Comparison of ENCODE assay signal across 12 mouse cellular contexts in genomic region chr15:82184656-82185055, GRCm38 (mm10). TPM values are rescaled to one million over a fixed set of nuclear protein-coding genes. Genes with fewer than 3 reads are reported as not detected.
DNase-seq lines count a peak whose midpoint lies in the region; ATAC-seq and TF ChIP-seq lines count a peak whose summit lies in the region.
"Had no signal": no experiment of that assay in that cellular context is flagged by ENCODE, and none has a peak within 500 bp of the region (broad histone marks: within the 10 kb centered on the region; RNA-seq: fewer than 3 reads in every experiment).

No protein-coding gene starts in this region.

- peaks cover 93% of the 10 kb centered on the region for H3K36me3 ChIP-seq in kidney, embryonic 14.5 days (ENCODE audit: control insufficient read depth, insufficient read depth, low read length)
- H3K36me3 ChIP-seq in embryonic facial prominence, embryonic 10.5 days (replicated peaks) = peaks cover 100% of the 10 kb centered on the region
- peaks cover 1% of the 10 kb centered on the region; the same call in 1 of the 2 replicates for H3K36me3 ChIP-seq in kidney, adult 2 months (ENCODE audit: control insufficient read depth, insufficient read depth, low read length)
- H3K36me3 ChIP-seq in liver, embryonic 12.5 days = peaks cover 99% of the 10 kb centered on the region

- no peaks in the 10 kb centered on the region for H3K27me3 ChIP-seq in kidney, embryonic 14.5 days (ENCODE audit: control insufficient read depth, insufficient read depth, low read length)
- H3K27me3 ChIP-seq in embryonic facial prominence, embryonic 10.5 days (replicated peaks; ENCODE audit: low read depth, poor library complexity, severe bottlenecking) = no peaks in the 10 kb centered on the region
- no peaks in the 10 kb centered on the region for H3K27me3 ChIP-seq in kidney, adult 2 months (replicated peaks; ENCODE audit: control insufficient read depth, insufficient read depth, low read length)
- H3K27me3 ChIP-seq in liver, embryonic 12.5 days (replicated peaks) = no peaks in the 10 kb centered on the region
- H3K27me3 ChIP-seq: neural tube, embryonic 12.5 days had no signal

- peaks cover 6% of the 10 kb centered on the region; the same call in 1 of the 2 replicates for H3K9me3 ChIP-seq in kidney, embryonic 14.5 days (ENCODE audit: control insufficient read depth, low read length)
- H3K9me3 ChIP-seq in embryonic facial prominence, embryonic 10.5 days = peaks cover 13% of the 10 kb centered on the region
- peaks cover 22% of the 10 kb centered on the region for H3K9me3 ChIP-seq in liver, embryonic 12.5 days (replicated peaks)

- no peak for TF ChIP-seq POLR2A in kidney, adult 2 months (IDR thresholded peaks at IDR 0.05; ENCODE audit: low read depth, low read length)

- TF ChIP-seq CTCF in kidney, adult 2 months (conservative IDR thresholded peaks at IDR 0.05; ENCODE audit: insufficient read depth, insufficient read length, low read depth, low read length) = no peak

- no peak overlapping the region for H3K9ac ChIP-seq in kidney, embryonic 14.5 days (ENCODE audit: low read depth, low read length)
- peak overlapping the region; percentile 69 for H3K9ac ChIP-seq in liver, embryonic 12.5 days
- H3K9ac ChIP-seq: neural tube, embryonic 12.5 days had no signal

- H3K4me2 ChIP-seq in kidney, embryonic 14.5 days (replicated peaks; ENCODE audit: low read depth, low read length) = no peak overlapping the region
- peak overlapping the region; percentile 71 for H3K4me2 ChIP-seq in liver, embryonic 12.5 days
- H3K4me2 ChIP-seq: neural tube, embryonic 12.5 days had no signal

- no peak overlapping the region for H3K4me3 ChIP-seq in kidney, embryonic 14.5 days (ENCODE audit: low read length)
- no peak overlapping the region for H3K4me3 ChIP-seq in embryonic facial prominence, embryonic 10.5 days
- no peak overlapping the region for H3K4me3 ChIP-seq in kidney, adult 2 months (ENCODE audit: insufficient read depth, low read depth, low read length)
- H3K4me3 ChIP-seq in liver, embryonic 12.5 days = peak overlapping the region; percentile 38
- H3K4me3 ChIP-seq: neural tube, embryonic 12.5 days had no signal

- no peak for ATAC-seq in kidney, embryonic 14.5 days (ENCODE audit: low FRiP score, low TSS enrichment)
- ATAC-seq in liver, embryonic 12.5 days = no peak

- DNase-seq in kidney, adult 11 months = peak; percentile 86
- DNase-seq in embryonic facial prominence, embryonic 10.5 days (ENCODE audit: low spot score) = no peak
- DNase-seq in kidney, adult 2 months = peak; percentile 93
- no peak for DNase-seq in testis, postnatal 14 days (ENCODE audit: low spot score)
- no peak for DNase-seq in cerebellum, adult 18-20 months
- DNase-seq: gastrocnemius, postnatal 25 days; heart, postnatal 36 days; layer of hippocampus, adult 9-11 months; right cerebral cortex, adult 18-20 months had no signal

- WGBS in kidney, embryonic 14.5 days = 70% methylated on average over 10 of the region's 10 CpGs
- WGBS in embryonic facial prominence, embryonic 10.5 days = 88% methylated on average over 10 of the region's 10 CpGs
- WGBS in kidney, adult 2 months = 48% methylated on average over 10 of the region's 10 CpGs
- 72% methylated on average over 10 of the region's 10 CpGs for WGBS in liver, embryonic 12.5 days (ENCODE audit: insufficient replicate concordance)

- no peak overlapping the region for H3K27ac ChIP-seq in kidney, embryonic 14.5 days (ENCODE audit: low read depth, low read length)
- H3K27ac ChIP-seq in embryonic facial prominence, embryonic 10.5 days (replicated peaks) = peak overlapping the region; percentile 3; the same call in 1 of the 2 replicates
- peak overlapping the region; percentile 83 for H3K27ac ChIP-seq in kidney, adult 2 months (ENCODE audit: insufficient read depth, low read depth, low read length)
- H3K27ac ChIP-seq in liver, embryonic 12.5 days = peak overlapping the region; percentile 97
- H3K27ac ChIP-seq: neural tube, embryonic 12.5 days had no signal

- H3K4me1 ChIP-seq in kidney, embryonic 14.5 days (ENCODE audit: control insufficient read depth, insufficient read depth, low read length) = peaks cover 9% of the 10 kb centered on the region
- H3K4me1 ChIP-seq in embryonic facial prominence, embryonic 10.5 days = no peaks in the 10 kb centered on the region
- H3K4me1 ChIP-seq in kidney, adult 2 months (ENCODE audit: control insufficient read depth, insufficient read depth, low read length) = peaks cover 12% of the 10 kb centered on the region
- peaks cover 59% of the 10 kb centered on the region for H3K4me1 ChIP-seq in liver, embryonic 12.5 days
- H3K4me1 ChIP-seq: neural tube, embryonic 12.5 days had no signal

RNA-seq across cellular contexts. Expression of gene Shisa8, which starts 28.0 kb away (rescaled TPM):
- 0.80 and 1.1 TPM in 2 replicates for polyA plus RNA-seq in kidney, embryonic 14.5 days (2014; fragmentation: Nextera tagmentation; extraction: Ambion mirVana)
- polyA plus RNA-seq in embryonic facial prominence, embryonic 10.5 days (2016; fragmentation: Nextera tagmentation; extraction: Ambion mirVana) = 0.35 and 0.38 TPM in 2 replicates
- polyA plus RNA-seq in kidney, adult 2 months (2012; rRNA removed) = 0.08 and 0.09 TPM in 2 replicates
- 0.31 and 0.37 TPM in 2 replicates for polyA plus RNA-seq in liver, embryonic 12.5 days (2016; fragmentation: Nextera tagmentation; extraction: Ambion mirVana)

RNA-seq across cellular contexts. Expression of gene Srebf2, which starts 37.7 kb away (rescaled TPM):
- 76.9 and 114 TPM in 2 replicates for polyA plus RNA-seq in kidney, embryonic 14.5 days (2014; fragmentation: Nextera tagmentation; extraction: Ambion mirVana)
- 172 and 192 TPM in 2 replicates for polyA plus RNA-seq in embryonic facial prominence, embryonic 10.5 days (2016; fragmentation: Nextera tagmentation; extraction: Ambion mirVana)
- 102 and 118 TPM in 2 replicates for polyA plus RNA-seq in kidney, adult 2 months (2012; rRNA removed)
- polyA plus RNA-seq in liver, embryonic 12.5 days (2016; fragmentation: Nextera tagmentation; extraction: Ambion mirVana) = 96.9 and 99.4 TPM in 2 replicates

RNA-seq across cellular contexts. Expression of gene Tnfrsf13c, which starts 39.5 kb away (rescaled TPM):
- polyA plus RNA-seq in kidney, embryonic 14.5 days (2014; fragmentation: Nextera tagmentation; extraction: Ambion mirVana) = 0.12 and 0.13 TPM in 2 replicates
- polyA plus RNA-seq in embryonic facial prominence, embryonic 10.5 days (2016; fragmentation: Nextera tagmentation; extraction: Ambion mirVana) = 0.10 and 0.75 TPM in 2 replicates
- polyA plus RNA-seq in kidney, adult 2 months (2012; rRNA removed) = 0.24 and 3.5 TPM in 2 replicates
- polyA plus RNA-seq in liver, embryonic 12.5 days (2016; fragmentation: Nextera tagmentation; extraction: Ambion mirVana) = 0.30 TPM in 2 replicates

RNA-seq across cellular contexts. Expression of gene Ccdc134, which starts 56.9 kb away (rescaled TPM):
- 12.8 and 19.6 TPM in 2 replicates for polyA plus RNA-seq in kidney, embryonic 14.5 days (2014; fragmentation: Nextera tagmentation; extraction: Ambion mirVana)
- polyA plus RNA-seq in embryonic facial prominence, embryonic 10.5 days (2016; fragmentation: Nextera tagmentation; extraction: Ambion mirVana) = 23.4 and 24.2 TPM in 2 replicates
- polyA plus RNA-seq in kidney, adult 2 months (2012; rRNA removed) = 6.9 and 7.5 TPM in 2 replicates
- 12.2 TPM in 2 replicates for polyA plus RNA-seq in liver, embryonic 12.5 days (2016; fragmentation: Nextera tagmentation; extraction: Ambion mirVana)

RNA-seq across cellular contexts. Expression of gene Cenpm, which starts 59.9 kb away (rescaled TPM):
- polyA plus RNA-seq in kidney, embryonic 14.5 days (2014; fragmentation: Nextera tagmentation; extraction: Ambion mirVana) = 83.3 and 116 TPM in 2 replicates
- 81.5 and 82.5 TPM in 2 replicates for polyA plus RNA-seq in embryonic facial prominence, embryonic 10.5 days (2016; fragmentation: Nextera tagmentation; extraction: Ambion mirVana)
- polyA plus RNA-seq in kidney, adult 2 months (2012; rRNA removed) = 2.2 and 2.3 TPM in 2 replicates
- polyA plus RNA-seq in liver, embryonic 12.5 days (2016; fragmentation: Nextera tagmentation; extraction: Ambion mirVana) = 48.3 and 51.2 TPM in 2 replicates

Comparison
In these comparisons a context has a peak if more than half of its experiments do, and no peak if none do; other contexts are left out.
1. DNase-seq: peak in kidney, adult 11 months (single experiment) and kidney, adult 2 months (single experiment); none in embryonic facial prominence, embryonic 10.5 days (single experiment), testis, postnatal 14 days (single experiment) and cerebellum, adult 18-20 months (0 of 2).